Mouse (Mus musculus) forebrain, embryonic 14.5 days (tissue): ENCODE results near the gene Habp4. TPM values are rescaled to one million over a fixed set of nuclear protein-coding genes. Genes with fewer than 3 reads are reported as not detected.

ENCODE experiments used
- ATAC-seq: fragments of 200-750 bp; cut with Nextera tagmentation; 2 replicates; pipeline ENCODE4 v1.8.0; 2017; ENCODE audit warnings: mild to moderate bottlenecking, moderate library complexity
- DNase-seq: peaks from one replicate; pipeline ENCODE4 v3.0.0-alpha.2; 2015; ENCODE audit warnings: low spot score
- H3K27ac ChIP-seq: fragments of 300-500 bp; sonication (generic); 2 replicates; pipeline ENCODE4 v1.5.1; 2014; ENCODE audit warnings: low read depth, mild to moderate bottlenecking, control low read depth, low read length, moderate library complexity
- H3K27me3 ChIP-seq: fragments of 300-500 bp; sonication (generic); replicated peaks from 2 replicates; pipeline ENCODE4 v1.6.1; 2014; ENCODE audit warnings: low read length, control low read depth, mixed read lengths; ENCODE audit not compliant: control insufficient read depth, insufficient read depth
- H3K36me3 ChIP-seq: fragments of 300-500 bp; sonication (generic); 2 replicates; pipeline ENCODE4 v1.6.1; 2014; ENCODE audit warnings: low read length, control low read depth; ENCODE audit not compliant: control insufficient read depth, insufficient read depth
- H3K4me1 ChIP-seq: fragments of 300-500 bp; sonication (generic); 2 replicates; pipeline ENCODE4 v1.6.1; 2014; ENCODE audit warnings: antibody characterized with exemption, low read length, control low read depth; ENCODE audit not compliant: control insufficient read depth, insufficient read depth
- H3K4me2 ChIP-seq: fragments of 300-500 bp; sonication (generic); 2 replicates; pipeline ENCODE4 v1.6.1; 2014; ENCODE audit warnings: mild to moderate bottlenecking, control low read depth, low read length
- H3K4me3 ChIP-seq: fragments of 300-500 bp; sonication (generic); 2 replicates; pipeline ENCODE4 v1.5.1; 2014; ENCODE audit warnings: low read depth, low read length, control low read depth
- H3K9ac ChIP-seq: fragments of 300-500 bp; sonication (generic); 2 replicates; pipeline ENCODE4 v1.6.1; 2014; ENCODE audit warnings: mild to moderate bottlenecking, low read length, control low read depth, moderate library complexity
- H3K9me3 ChIP-seq: fragments of 300-500 bp; sonication (generic); replicated peaks from 2 replicates; pipeline ENCODE4 v1.6.1; 2016; ENCODE audit warnings: low read length, control low read depth, mixed read lengths; ENCODE audit not compliant: control insufficient read depth
- WGBS: fragments of 180-500 bp; shearing (Covaris S2); extraction: QIAGEN DNeasy Blood & Tissue Kit; methylation state at CpG from one replicate; pipeline ENCODE4 v1.1.7; 2014; 5-methylcytosine and 5-hydroxymethylcytosine counted together
- polyA plus RNA-seq: library from polyadenylated mRNA; unstranded; fragments of >200 nt; fragmentation: Nextera tagmentation; extraction: Ambion mirVana; gene quantifications from 2 replicates; pipeline ENCODE4 v1.2.1, GENCODE M21; 2014

The Habp4 gene
- polyA plus RNA-seq, 1 experiment from 2014 or later, result 17.5 TPM

DNA sequence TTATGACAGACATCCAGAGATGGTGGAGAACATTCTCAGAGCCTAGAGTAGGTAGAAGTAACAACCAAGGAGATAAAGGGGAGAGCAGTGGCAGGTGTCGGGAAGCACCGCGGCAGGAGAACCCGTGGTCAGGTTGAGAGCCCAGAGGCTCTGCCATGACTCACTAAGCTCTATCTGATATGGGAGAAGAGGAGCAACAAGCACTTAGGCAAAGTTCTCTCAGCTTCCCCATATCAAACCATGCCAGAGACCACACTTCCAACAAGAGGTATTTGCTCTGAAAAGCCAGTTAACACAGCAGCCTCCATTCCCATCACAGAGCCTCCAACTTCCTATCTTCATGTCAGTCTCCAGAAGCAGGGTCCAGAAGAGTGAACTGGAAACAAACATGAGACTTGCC is 39.3 kb downstream of the Habp4 start:
- Histone ChIP-seq H3K4me1 (no peaks in the 10 kb centered on the region), H3K9ac (no peak overlapping the region), H3K9me3 (no peaks in the 10 kb centered on the region), H3K27me3 (no peaks in the 10 kb centered on the region), H3K4me2 (no peak overlapping the region), H3K27ac (no peak overlapping the region), H3K4me3 (no peak overlapping the region), H3K36me3 (no peaks in the 10 kb centered on the region)
- DNase-seq (no peak), ATAC-seq (no peak)
- 98% methylated on average over 4 of the region's 4 CpGs for WGBS

DNA sequence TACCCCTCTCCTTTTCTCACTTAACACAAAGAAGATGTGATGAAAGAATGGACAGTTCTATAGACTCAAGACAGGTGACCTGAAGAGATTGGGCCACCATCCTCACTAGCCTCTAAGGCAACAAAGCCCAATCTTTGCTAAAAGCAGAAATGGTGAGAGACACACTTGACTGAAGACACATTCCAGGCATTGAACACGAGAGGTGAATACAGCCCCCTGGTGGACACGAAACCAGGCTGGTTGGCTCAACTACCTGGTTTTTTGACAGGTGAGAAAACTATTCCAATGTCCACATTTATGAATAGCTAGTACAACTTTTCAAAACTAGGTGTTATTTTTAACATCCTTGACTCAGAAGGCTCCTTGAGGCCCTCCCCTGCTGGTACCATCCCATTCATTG is 43.1 kb downstream of the Habp4 start:
- Histone ChIP-seq H3K4me3 (no peak overlapping the region), H3K9ac (no peak overlapping the region), H3K27ac (no peak overlapping the region), H3K4me2 (no peak overlapping the region), H3K27me3 (no peaks in the 10 kb centered on the region), H3K36me3 (no peaks in the 10 kb centered on the region), H3K9me3 (no peaks in the 10 kb centered on the region), H3K4me1 (no peaks in the 10 kb centered on the region)
- DNase-seq (no peak), ATAC-seq (no peak)
- 78% methylated on average over 2 of the region's 2 CpGs for WGBS

DNA sequence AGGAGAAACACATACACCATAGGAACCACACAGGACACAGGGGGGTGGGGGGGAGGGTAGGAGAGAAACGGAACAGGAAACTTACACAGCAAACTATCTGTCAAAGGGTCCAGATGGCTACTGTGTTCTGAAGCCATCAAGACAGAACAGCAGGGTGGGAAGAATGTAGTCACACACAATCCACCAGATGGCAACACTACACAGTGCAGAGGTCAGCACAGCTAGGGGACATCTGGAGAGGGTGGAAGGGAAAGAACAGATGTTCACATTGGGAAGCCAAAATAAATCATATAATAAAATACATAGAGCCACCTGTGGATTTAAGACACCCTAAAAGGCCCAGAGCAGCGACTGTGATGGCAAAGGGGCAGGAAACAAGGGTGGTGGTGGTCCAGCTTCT is 43.6 kb downstream of the Habp4 start:
- Histone ChIP-seq H3K36me3 (no peaks in the 10 kb centered on the region), H3K27me3 (no peaks in the 10 kb centered on the region), H3K4me2 (no peak overlapping the region), H3K27ac (no peak overlapping the region), H3K4me1 (no peaks in the 10 kb centered on the region), H3K4me3 (no peak overlapping the region), H3K9ac (no peak overlapping the region), H3K9me3 (no peaks in the 10 kb centered on the region)
- WGBS, result 62% methylated on average over 2 of the region's 2 CpGs
- ATAC-seq, result no peak
- DNase-seq, result peak; percentile 6

DNA sequence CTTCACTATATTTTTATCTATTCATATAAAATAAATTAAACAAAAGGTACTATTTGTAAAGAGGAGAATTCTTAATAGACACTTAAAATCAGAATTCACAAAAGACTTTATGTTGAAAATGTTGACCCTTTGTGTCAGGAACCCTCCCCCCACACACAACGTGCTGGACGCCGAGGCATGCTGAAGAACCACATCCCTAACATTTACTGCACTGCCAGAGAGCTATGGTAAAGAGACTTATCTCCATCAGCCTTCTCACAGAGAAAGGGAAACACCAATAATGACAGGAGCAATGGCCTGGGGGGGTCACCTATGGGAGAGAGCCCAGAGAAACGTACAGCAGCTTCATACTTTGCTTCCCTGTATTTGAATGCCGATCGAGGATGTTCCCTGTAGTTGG is 46.5 kb downstream of the Habp4 start:
- Histone ChIP-seq H3K4me3 (no peak overlapping the region), H3K9ac (no peak overlapping the region), H3K4me1 (no peaks in the 10 kb centered on the region), H3K9me3 (no peaks in the 10 kb centered on the region), H3K4me2 (no peak overlapping the region), H3K27me3 (no peaks in the 10 kb centered on the region), H3K27ac (no peak overlapping the region), H3K36me3 (no peaks in the 10 kb centered on the region)
- DNase-seq (no peak), ATAC-seq (no peak)
- 86% methylated on average over 6 of the region's 6 CpGs for whole genome bisulfite sequencing

DNA sequence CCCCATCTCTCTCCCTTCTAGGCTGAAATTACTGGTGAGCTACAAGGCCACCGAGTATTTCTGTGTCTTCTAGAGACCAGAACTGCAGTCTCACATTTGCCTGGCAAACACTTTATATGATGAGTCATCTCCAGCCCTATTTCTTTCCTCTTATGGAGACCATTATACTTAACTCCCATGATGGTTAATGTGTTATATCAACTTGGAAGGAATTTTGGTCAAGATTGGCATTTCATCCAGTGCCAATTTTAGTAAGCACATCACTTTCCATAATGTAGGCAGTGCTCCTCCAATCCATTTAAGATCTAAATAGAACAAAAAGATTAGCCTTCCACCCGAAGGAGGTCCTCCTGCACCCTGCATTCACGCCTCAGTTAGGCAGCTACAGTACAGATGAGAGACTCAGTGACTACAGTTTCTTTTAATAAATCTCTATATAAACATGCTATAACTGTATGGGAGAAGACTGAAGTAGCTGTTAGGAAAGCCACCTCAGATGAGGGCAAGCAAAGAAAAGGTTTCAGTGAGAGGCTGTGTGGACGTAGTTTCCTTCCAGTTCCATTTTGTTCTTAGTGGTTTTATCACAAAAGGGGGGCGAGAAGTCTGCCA is 50.5 kb downstream of the Habp4 start:
- no peaks in the 10 kb centered on the region for H3K4me1 ChIP-seq
- H3K4me3 ChIP-seq, result no peak overlapping the region
- H3K9ac ChIP-seq, result no peak overlapping the region
- ATAC-seq (no peak), DNase-seq (no peak)
- no peak overlapping the region for H3K27ac ChIP-seq
- no peaks in the 10 kb centered on the region for H3K9me3 ChIP-seq
- no peaks in the 10 kb centered on the region for H3K36me3 ChIP-seq
- 89% methylated on average over 5 of the region's 5 CpGs for WGBS
- no peaks in the 10 kb centered on the region for H3K27me3 ChIP-seq
- H3K4me2 ChIP-seq, result no peak overlapping the region

DNA sequence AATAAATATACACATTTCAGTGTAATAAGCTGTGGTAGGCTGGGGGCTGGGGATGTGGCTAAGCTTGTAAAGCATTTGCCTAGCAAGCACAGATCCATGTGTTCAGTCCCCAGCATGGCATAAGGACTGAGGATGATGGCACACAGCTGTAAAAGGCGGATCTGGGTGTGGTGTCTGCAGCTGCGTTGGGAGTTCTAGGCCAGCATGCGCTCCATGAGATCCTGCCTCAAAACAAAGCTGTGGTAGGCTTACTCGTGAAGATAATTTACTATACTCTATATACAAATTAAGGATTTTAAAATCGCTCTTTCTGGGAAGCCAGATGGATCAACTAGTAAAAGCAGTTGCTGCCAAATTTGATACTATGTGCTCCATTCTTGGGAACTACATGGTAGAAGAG is 53.3 kb downstream of the Habp4 start:
- no peak overlapping the region for H3K4me3 ChIP-seq
- no peaks in the 10 kb centered on the region for H3K9me3 ChIP-seq
- H3K4me1 ChIP-seq, result no peaks in the 10 kb centered on the region
- no peaks in the 10 kb centered on the region for H3K36me3 ChIP-seq
- no peaks in the 10 kb centered on the region for H3K27me3 ChIP-seq
- H3K27ac ChIP-seq, result no peak overlapping the region
- no peak overlapping the region for H3K4me2 ChIP-seq
- DNase-seq (no peak), ATAC-seq (no peak)
- H3K9ac ChIP-seq, result no peak overlapping the region
- WGBS, result 95% methylated on average over 5 of the region's 5 CpGs

DNA sequence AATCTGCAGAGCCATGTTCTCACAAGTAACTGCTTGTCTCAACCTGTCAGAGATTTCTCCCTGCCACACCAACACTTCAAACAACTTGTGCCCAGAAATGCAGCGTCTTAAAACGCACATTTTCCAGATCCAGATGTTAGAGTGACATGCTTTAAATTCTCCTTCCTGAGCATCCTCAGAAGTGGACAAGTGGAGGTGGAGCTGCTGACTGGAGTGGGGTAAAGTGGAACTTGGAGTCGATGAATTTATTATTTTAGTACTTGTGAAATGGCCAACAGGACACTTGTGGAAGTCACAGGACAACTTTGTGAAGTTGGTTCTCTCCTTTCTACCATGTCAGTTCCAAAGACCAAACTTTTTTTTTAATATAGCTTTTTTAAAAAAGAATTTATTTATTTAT is 64.1 kb downstream of the Habp4 start:
- Histone ChIP-seq H3K27me3 (no peaks in the 10 kb centered on the region), H3K4me1 (no peaks in the 10 kb centered on the region), H3K9me3 (no peaks in the 10 kb centered on the region), H3K27ac (no peak overlapping the region), H3K4me3 (no peak overlapping the region), H3K9ac (no peak overlapping the region), H3K36me3 (no peaks in the 10 kb centered on the region), H3K4me2 (no peak overlapping the region)
- ATAC-seq, result no peak
- DNase-seq, result no peak
- 97% methylated on average over 3 of the region's 3 CpGs for WGBS

DNA sequence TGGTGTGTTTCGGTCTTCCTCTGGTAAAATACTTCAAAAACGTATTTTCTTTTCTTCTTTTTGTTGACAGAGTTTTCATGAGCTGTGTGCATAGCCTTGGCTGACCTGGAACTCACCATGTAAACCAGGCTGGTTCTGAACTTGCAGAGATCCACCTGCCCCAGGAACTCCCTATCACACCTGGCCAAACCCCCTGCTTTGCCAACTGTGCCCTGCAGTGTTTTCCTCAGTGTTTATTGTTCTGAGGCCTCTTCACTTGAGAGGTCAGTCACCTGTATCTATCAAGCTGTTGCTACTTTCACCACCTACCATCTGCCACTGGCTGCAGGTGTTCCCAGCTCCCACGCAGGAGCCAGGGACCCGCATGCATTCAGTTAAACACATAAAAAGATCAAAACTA is 65.1 kb downstream of the Habp4 start:
- H3K4me3 ChIP-seq, result no peak overlapping the region
- 90% methylated on average over 4 of the region's 4 CpGs for WGBS
- no peaks in the 10 kb centered on the region for H3K9me3 ChIP-seq
- H3K27ac ChIP-seq, result no peak overlapping the region
- H3K9ac ChIP-seq, result no peak overlapping the region
- ATAC-seq, result no peak
- H3K36me3 ChIP-seq, result no peaks in the 10 kb centered on the region
- no peaks in the 10 kb centered on the region for H3K4me1 ChIP-seq
- no peaks in the 10 kb centered on the region for H3K27me3 ChIP-seq
- no peak overlapping the region for H3K4me2 ChIP-seq
- DNase-seq, result no peak

DNA sequence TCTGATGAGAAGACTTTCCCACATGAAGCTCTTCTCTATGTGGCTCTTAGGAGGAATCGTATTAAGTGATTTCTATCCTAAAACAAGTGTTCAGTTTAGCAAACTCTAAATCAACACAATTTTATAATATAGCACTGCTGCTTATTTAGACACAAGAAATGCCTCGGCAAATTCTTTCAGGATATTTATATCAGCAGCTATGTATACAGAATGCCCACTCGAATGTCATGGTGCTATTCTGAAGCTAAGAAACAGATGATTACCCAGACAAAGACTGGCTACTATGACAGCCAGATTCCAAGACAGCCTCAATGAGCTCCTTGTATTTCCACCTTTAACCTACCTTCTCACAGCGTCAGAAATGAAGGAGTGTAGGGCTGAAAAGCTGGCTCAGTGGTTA is 71.5 kb downstream of the Habp4 start:
- Histone ChIP-seq H3K4me3 (no peak overlapping the region), H3K36me3 (no peaks in the 10 kb centered on the region), H3K9ac (no peak overlapping the region), H3K9me3 (no peaks in the 10 kb centered on the region), H3K4me2 (no peak overlapping the region), H3K27me3 (no peaks in the 10 kb centered on the region), H3K27ac (no peak overlapping the region), H3K4me1 (no peaks in the 10 kb centered on the region)
- WGBS, result 85% methylated on average over 4 of the region's 4 CpGs
- ATAC-seq (no peak), DNase-seq (no peak)
